Mouse (Mus musculus) embryonic facial prominence, embryonic 12.5 days (tissue): ENCODE measurements at regions not wholly inside any gene's neighbourhood (a gene's known extent, or its start where the extent isn't known, plus 50 kb on each side); places are given as distances from the start of the nearest gene placed in this dataset.

Experiments used
- ATAC-seq: fragments of 200-750 bp; cut with Nextera tagmentation; 2 replicates; pipeline ENCODE4 v1.8.0; 2017; ENCODE audit not compliant: insufficient number of reproducible peaks, insufficient read depth, low FRiP score, low TSS enrichment
- H3K27ac ChIP-seq: fragments of 300-500 bp; sonication (generic); 2 replicates; pipeline ENCODE4 v1.5.1; 2016; ENCODE audit warnings: mild to moderate bottlenecking
- H3K27me3 ChIP-seq: fragments of 300-500 bp; sonication (generic); 2 replicates; pipeline ENCODE4 v1.6.1; 2016; ENCODE audit warnings: mild to moderate bottlenecking, moderate library complexity
- H3K36me3 ChIP-seq: fragments of 300-500 bp; sonication (generic); 2 replicates; pipeline ENCODE4 v1.6.1; 2016; ENCODE audit warnings: mild to moderate bottlenecking
- H3K4me1 ChIP-seq: fragments of 300-500 bp; sonication (generic); 2 replicates; pipeline ENCODE4 v1.6.1; 2016
- H3K4me2 ChIP-seq: fragments of 300-500 bp; sonication (generic); replicated peaks from 2 replicates; pipeline ENCODE4 v1.6.1; 2016; ENCODE audit warnings: mild to moderate bottlenecking, moderate library complexity
- H3K4me3 ChIP-seq: fragments of 300-500 bp; sonication (generic); 2 replicates; pipeline ENCODE4 v1.5.1; 2016; ENCODE audit warnings: mild to moderate bottlenecking
- H3K9ac ChIP-seq: fragments of 300-500 bp; sonication (generic); 2 replicates; pipeline ENCODE4 v1.6.1; 2016; ENCODE audit warnings: mild to moderate bottlenecking, moderate library complexity
- H3K9me3 ChIP-seq: fragments of 300-500 bp; sonication (generic); 2 replicates; pipeline ENCODE4 v1.6.1; 2016; ENCODE audit warnings: mild to moderate bottlenecking, moderate library complexity
- WGBS: fragments of 180-500 bp; shearing (Covaris S2); methylation state at CpG from one replicate; pipeline ENCODE4 v1.1.7; 2016; 5-methylcytosine and 5-hydroxymethylcytosine counted together

GRCm38 (mm10) chr12:8070788-8071187, 93.3 kb downstream of the Apob start:
- Histone ChIP-seq H3K4me2 (no peak overlapping the region), H3K4me3 (no peak overlapping the region), H3K27ac (no peak overlapping the region), H3K9ac (no peak overlapping the region), H3K36me3 (no peaks in the 10 kb centered on the region), H3K4me1 (0 out of 2 replicates have a peak, but pooled peaks cover 7% of the 10 kb centered on the region), H3K27me3 (no peaks in the 10 kb centered on the region), H3K9me3 (no peaks in the 10 kb centered on the region)
- 74% methylated on average over 6 of the region's 6 CpGs for WGBS
- ATAC-seq: no peak

DNA sequence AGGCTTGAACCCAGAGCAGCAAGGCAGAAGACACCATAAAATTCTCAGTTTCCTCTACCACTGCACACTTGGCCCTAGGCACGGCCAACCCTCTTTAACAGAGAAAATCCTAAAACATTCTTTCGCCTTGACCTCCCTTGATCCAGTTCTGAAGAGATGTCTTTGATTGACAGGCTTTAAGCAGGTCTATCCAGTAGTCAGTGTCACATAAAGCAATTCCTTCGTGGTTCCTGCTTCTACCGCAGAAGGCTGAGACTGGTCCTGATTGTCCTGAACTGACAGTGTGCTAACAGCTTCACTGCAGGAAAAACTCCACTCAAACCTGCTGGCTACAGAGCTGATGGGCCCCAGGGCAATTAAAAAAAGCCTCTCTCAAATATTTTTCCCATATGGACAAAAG, 93.8 kb downstream of the Apob start:
- no peak overlapping the region for H3K9ac ChIP-seq
- 66% methylated on average over 4 of the region's 4 CpGs for WGBS

DNA sequence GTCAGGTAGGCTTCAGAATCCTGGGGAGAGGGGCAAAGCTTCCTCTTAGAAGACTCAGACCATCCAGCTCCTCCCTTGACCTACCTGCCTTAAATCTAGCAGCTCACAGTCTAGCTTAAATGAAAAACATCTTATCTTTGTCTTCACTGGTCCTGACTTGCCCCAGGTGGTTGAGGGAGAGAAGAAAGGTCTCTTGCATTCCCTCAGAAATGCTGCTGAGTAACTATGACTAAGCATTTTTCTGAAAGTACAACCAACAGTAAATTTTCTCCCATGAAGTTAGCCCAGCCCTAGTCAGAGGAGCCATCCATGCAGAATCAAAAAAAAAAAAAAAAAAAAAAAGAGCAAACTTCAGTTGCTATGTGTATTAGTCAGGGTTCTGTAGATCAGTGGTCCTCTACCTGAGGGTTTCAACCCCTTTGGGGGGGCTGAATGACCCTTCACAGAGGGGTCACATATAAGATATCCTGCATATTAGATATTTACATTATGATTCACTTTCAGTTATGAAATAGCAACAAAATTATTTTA, 98.6 kb downstream of the Apob start:
- Histone ChIP-seq H3K36me3 (no peaks in the 10 kb centered on the region), H3K27ac (no peak overlapping the region), H3K9ac (no peak overlapping the region), H3K4me2 (no peak overlapping the region), H3K4me3 (no peak overlapping the region), H3K9me3 (no peaks in the 10 kb centered on the region), H3K4me1 (0 out of 2 replicates have a peak, but pooled peaks cover 7% of the 10 kb centered on the region), H3K27me3 (no peaks in the 10 kb centered on the region)
- no peak for ATAC-seq

More for the DNA sequence above, 93.8 kb downstream of the Apob start:
- ATAC-seq: no peak
- H3K4me2 ChIP-seq: no peak overlapping the region
- no peaks in the 10 kb centered on the region for H3K9me3 ChIP-seq
- H3K4me3 ChIP-seq: no peak overlapping the region
- H3K27me3 ChIP-seq: no peaks in the 10 kb centered on the region
- H3K36me3 ChIP-seq: no peaks in the 10 kb centered on the region
- H3K4me1 ChIP-seq: 0 out of 2 replicates have a peak, but pooled peaks cover 7% of the 10 kb centered on the region
- no peak overlapping the region for H3K27ac ChIP-seq

- Histone ChIP-seq H3K4me3 (no peak overlapping the region), H3K4me2 (no peak overlapping the region), H3K9me3 (no peaks in the 10 kb centered on the region), H3K27me3 (no peaks in the 10 kb centered on the region), H3K4me1 (no peaks in the 10 kb centered on the region), H3K9ac (no peak overlapping the region), H3K36me3 (no peaks in the 10 kb centered on the region), H3K27ac (no peak overlapping the region)
- WGBS: 87% methylated on average over 4 of the region's 4 CpGs
- no peak for ATAC-seq
Measured at GRCm38 (mm10) chr12:8077346-8077745, 99.9 kb downstream of the Apob start.

GRCm38 (mm10) chr12:8078046-8078445, 100.6 kb downstream of the Apob start:
- no peak for ATAC-seq
- H3K27me3 ChIP-seq: no peaks in the 10 kb centered on the region
- no peak overlapping the region for H3K4me3 ChIP-seq
- H3K4me1 ChIP-seq: no peaks in the 10 kb centered on the region
- no peak overlapping the region for H3K4me2 ChIP-seq
- H3K27ac ChIP-seq: no peak overlapping the region
- H3K9ac ChIP-seq: no peak overlapping the region
- no peaks in the 10 kb centered on the region for H3K36me3 ChIP-seq
- 72% methylated on average over 3 of the region's 3 CpGs for WGBS
- H3K9me3 ChIP-seq: no peaks in the 10 kb centered on the region

DNA sequence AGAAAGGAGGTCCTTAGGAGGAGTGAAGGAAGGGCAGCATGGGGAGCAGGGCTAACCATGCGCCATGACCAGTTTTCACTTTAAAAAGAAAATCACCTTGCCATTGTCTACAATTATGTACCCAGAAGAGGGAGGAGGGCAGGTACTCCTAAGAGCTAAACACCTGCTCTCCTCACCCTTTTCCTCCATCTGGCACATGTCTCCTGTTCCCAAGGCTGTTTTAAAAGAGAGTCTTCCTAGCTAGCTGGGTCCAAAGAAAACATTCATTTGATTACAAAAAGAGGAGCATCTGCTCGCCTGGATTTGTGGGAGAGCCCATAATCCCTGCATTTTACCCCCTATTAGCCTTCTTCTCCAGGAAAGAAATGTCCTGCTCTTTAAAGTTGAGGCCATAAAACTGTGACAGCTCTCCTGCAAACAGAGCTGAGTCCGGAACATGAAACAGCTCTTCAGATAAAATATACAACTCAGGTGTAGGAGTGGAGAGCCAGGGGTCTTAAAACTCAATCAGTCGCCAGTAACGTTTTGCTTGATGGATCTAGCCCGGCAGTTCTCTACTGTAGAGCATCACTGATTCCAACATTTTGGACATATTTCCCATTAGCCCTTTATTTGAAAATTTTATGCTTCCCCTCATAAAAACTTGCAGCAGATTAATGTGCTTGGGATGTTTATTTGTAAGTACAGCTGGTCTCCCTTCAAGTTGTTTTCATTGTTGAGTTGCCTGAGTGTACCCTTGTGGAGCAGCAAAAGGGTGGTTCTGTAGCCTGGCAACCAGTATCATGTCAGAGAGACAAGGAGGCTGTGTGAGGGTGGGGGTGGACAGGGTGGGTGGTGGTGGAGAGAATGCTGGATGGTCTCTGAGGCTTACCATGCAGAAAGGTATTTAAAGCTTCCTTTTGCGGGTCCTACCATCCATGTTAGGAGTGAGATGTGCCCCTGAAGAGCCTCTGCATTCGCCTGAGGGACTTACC, 105.5 kb downstream of the Apob start:
- 71% methylated on average over 8 of the region's 8 CpGs for WGBS
- no peaks in the 10 kb centered on the region for H3K36me3 ChIP-seq
- H3K27ac ChIP-seq: no peak overlapping the region
- no peaks in the 10 kb centered on the region for H3K9me3 ChIP-seq
- no peaks in the 10 kb centered on the region for H3K4me1 ChIP-seq
- no peak overlapping the region for H3K4me2 ChIP-seq
- no peak overlapping the region for H3K4me3 ChIP-seq
- no peaks in the 10 kb centered on the region for H3K27me3 ChIP-seq
- H3K9ac ChIP-seq: no peak overlapping the region
- no peak for ATAC-seq

GRCm38 (mm10) chr12:8087958-8088357, 110.5 kb downstream of the Apob start:
- no peak overlapping the region for H3K9ac ChIP-seq
- H3K4me3 ChIP-seq: no peak overlapping the region
- H3K27me3 ChIP-seq: no peaks in the 10 kb centered on the region
- H3K4me1 ChIP-seq: 0 out of 2 replicates have a peak, but pooled peaks cover 3% of the 10 kb centered on the region
- WGBS: 75% methylated on average over 1 of the region's 3 CpGs
- H3K9me3 ChIP-seq: peaks cover 2% of the 10 kb centered on the region; the same call in 1 of the 2 replicates
- ATAC-seq: no peak
- H3K36me3 ChIP-seq: no peaks in the 10 kb centered on the region
- no peak overlapping the region for H3K27ac ChIP-seq
- no peak overlapping the region for H3K4me2 ChIP-seq

DNA sequence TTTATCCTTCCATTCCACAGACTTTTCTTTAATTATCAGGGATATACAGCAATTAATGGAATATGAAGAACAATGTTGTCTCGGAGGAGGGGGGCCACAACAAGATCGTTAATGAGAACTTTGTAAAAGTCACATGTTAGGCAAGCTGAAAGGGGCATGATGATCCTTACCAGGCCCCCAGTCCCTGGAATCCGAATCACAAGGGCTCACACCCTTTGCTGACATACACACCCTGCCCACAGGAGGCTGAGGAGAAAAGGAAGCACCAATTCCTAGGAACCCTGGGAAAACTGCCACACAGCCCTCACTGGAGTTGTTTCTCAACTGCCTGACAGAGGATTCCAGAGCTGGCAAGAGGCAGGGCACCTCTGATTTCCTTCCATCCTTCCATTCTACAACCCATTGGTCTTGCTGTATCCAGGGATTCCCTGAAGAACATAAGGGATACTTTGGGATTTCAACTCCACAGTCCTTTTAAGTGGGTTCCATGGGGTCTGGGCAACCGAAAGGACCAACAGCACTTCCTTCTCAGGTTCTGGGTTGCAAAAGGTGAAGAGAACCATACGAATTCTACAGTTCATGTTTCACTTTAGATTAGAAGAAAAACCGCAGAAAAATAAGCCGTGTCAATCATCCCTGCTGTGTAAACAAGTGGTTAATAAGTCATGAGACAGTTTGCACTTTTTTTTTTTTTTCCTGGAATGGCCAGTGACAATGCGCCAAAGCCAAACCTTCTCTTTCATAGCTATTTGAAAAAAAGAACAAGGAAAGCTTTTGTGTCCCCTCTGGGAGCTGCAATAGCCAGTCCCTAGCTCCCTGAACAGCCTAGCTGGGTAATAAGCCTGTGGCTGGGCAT, 112.2 kb downstream of the Apob start:
- no peaks in the 10 kb centered on the region for H3K36me3 ChIP-seq
- 60% methylated on average over 8 of the region's 8 CpGs for WGBS
- H3K9me3 ChIP-seq: peaks cover 2% of the 10 kb centered on the region; the same call in 1 of the 2 replicates
- H3K27ac ChIP-seq: no peak overlapping the region
- no peak overlapping the region for H3K4me2 ChIP-seq
- ATAC-seq: no peak
- no peaks in the 10 kb centered on the region for H3K27me3 ChIP-seq
- H3K4me1 ChIP-seq: 0 out of 2 replicates have a peak, but pooled peaks cover 3% of the 10 kb centered on the region
- no peak overlapping the region for H3K9ac ChIP-seq
- H3K4me3 ChIP-seq: no peak overlapping the region

DNA sequence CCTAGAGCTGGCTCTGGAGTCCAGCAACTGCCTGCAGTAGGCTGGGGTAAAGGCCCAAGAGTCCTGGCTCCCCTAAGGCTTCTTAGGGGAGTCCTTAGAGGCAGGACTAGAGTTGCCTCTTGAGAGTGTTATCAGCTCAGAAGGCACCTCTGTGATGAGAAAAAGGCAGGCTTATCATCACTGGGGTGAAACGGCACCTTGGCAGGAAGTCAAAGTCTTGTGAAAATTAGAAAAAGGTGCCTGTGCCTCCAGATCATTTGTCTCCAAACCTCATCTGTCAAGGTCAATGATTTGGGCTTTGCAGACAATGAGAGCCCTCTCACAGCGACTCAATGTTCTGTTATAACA, 112.8 kb downstream of the Apob start:
- ATAC-seq: no peak
- no peak overlapping the region for H3K4me3 ChIP-seq
- no peak overlapping the region for H3K4me2 ChIP-seq

DNA sequence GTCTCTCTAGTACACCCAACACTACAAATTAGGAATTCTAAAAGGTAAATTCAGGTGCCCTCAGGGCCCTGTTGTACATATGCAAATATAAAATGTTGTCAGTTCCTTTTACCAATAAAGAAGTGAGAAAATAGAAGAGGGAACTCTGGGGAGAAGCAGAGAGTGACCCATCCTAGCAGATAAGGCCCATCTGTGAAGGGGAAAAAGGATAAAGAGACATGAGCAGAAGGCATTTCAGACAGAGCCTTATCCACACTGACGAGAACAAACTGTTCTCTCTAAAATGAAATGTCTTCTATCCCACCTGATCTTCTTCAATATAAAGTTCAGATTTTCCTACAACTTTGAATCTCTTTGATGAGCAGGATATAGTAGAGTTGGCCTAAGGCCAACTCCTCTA, 114.5 kb upstream of the Ldah start:
- peaks cover 2% of the 10 kb centered on the region; the same call in 1 of the 2 replicates for H3K9me3 ChIP-seq
- no peak overlapping the region for H3K4me2 ChIP-seq
- H3K27me3 ChIP-seq: no peaks in the 10 kb centered on the region
- no peak overlapping the region for H3K27ac ChIP-seq
- H3K4me3 ChIP-seq: no peak overlapping the region
- ATAC-seq: no peak
- H3K36me3 ChIP-seq: no peaks in the 10 kb centered on the region
- no peak overlapping the region for H3K9ac ChIP-seq
- H3K4me1 ChIP-seq: 0 out of 2 replicates have a peak, but pooled peaks cover 3% of the 10 kb centered on the region
- WGBS: 81% methylated on average over 1 of the region's 1 CpGs

More for the DNA sequence above, 112.8 kb downstream of the Apob start:
- H3K27ac ChIP-seq: no peak overlapping the region
- H3K9ac ChIP-seq: no peak overlapping the region
- H3K4me1 ChIP-seq: 0 out of 2 replicates have a peak, but pooled peaks cover 3% of the 10 kb centered on the region
- no peaks in the 10 kb centered on the region for H3K27me3 ChIP-seq
- H3K9me3 ChIP-seq: peaks cover 2% of the 10 kb centered on the region; the same call in 1 of the 2 replicates
- H3K36me3 ChIP-seq: no peaks in the 10 kb centered on the region
- 54% methylated on average over 2 of the region's 2 CpGs for WGBS

GRCm38 (mm10) chr12:8095946-8096345, 112.0 kb upstream of the Ldah start:
- H3K4me1 ChIP-seq: no peaks in the 10 kb centered on the region
- WGBS: 48% methylated on average over 2 of the region's 2 CpGs
- H3K27ac ChIP-seq: no peak overlapping the region
- no peak overlapping the region for H3K4me3 ChIP-seq
- H3K9ac ChIP-seq: no peak overlapping the region
- H3K9me3 ChIP-seq: peaks cover 2% of the 10 kb centered on the region; the same call in 1 of the 2 replicates
- no peaks in the 10 kb centered on the region for H3K36me3 ChIP-seq
- H3K4me2 ChIP-seq: no peak overlapping the region
- H3K27me3 ChIP-seq: 0 out of 2 replicates have a peak, but pooled peaks cover 4% of the 10 kb centered on the region
- ATAC-seq: no peak
